Mouse (Mus musculus): ENCODE measurements around the gene Sptssa.

Sptssa gene

GRCm38 (mm10) chr12:54655292-54656038 is 908 bp downstream of the Sptssa start:
- DNase-seq (ENCODE audit: inconsistent age in 2 of 2, low spot score in 1 of 2) = peak in 1 of 2 experiments; percentile 74

GRCm38 (mm10) chr12:54654741-54655140 is 1.6 kb downstream of the Sptssa start:
- peak in 1 of 2 experiments; percentile 60 for DNase-seq (ENCODE audit: inconsistent age in 2 of 2, low spot score in 1 of 2)

GRCm38 (mm10) chr12:54654141-54654540 is 2.2 kb downstream of the Sptssa start:
- DNase-seq (ENCODE audit: inconsistent age in 2 of 2, low spot score in 1 of 2) = peak in 1 of 2 experiments; percentile 56

GRCm38 (mm10) chr12:54652346-54652745 is 4.0 kb downstream of the Sptssa start:
- DNase-seq (ENCODE audit: inconsistent age in 2 of 2, low spot score in 1 of 2) = no peak

- peak in 1 of 2 experiments; percentile 18 for DNase-seq (ENCODE audit: inconsistent age in 2 of 2, low spot score in 1 of 2)
Measured at GRCm38 (mm10) chr12:54651820-54652219, 4.6 kb downstream of the Sptssa start.

- no peak for DNase-seq (ENCODE audit: inconsistent age in 2 of 2, low spot score in 1 of 2)
Measured at GRCm38 (mm10) chr12:54651158-54651557, 5.2 kb downstream of the Sptssa start.

- DNase-seq (ENCODE audit: inconsistent age in 2 of 2, low spot score in 1 of 2) = no peak
Measured at GRCm38 (mm10) chr12:54644947-54645346, 11.4 kb downstream of the Sptssa start.

- DNase-seq (ENCODE audit: inconsistent age in 2 of 2, low spot score in 1 of 2) = peak in 1 of 2 experiments; percentile 23
Measured at GRCm38 (mm10) chr12:54643320-54643892, 13.0 kb downstream of the Sptssa start.

GRCm38 (mm10) chr12:54641374-54641773 is 15.0 kb downstream of the Sptssa start:
- no peak for DNase-seq (ENCODE audit: inconsistent age in 2 of 2, low spot score in 1 of 2)

GRCm38 (mm10) chr12:54640259-54640658 is 16.1 kb downstream of the Sptssa start:
- no peak for DNase-seq (ENCODE audit: inconsistent age in 2 of 2, low spot score in 1 of 2)

- DNase-seq (ENCODE audit: inconsistent age in 2 of 2, low spot score in 1 of 2) = no peak
Measured at GRCm38 (mm10) chr12:54637033-54637432, 19.3 kb downstream of the Sptssa start.

GRCm38 (mm10) chr12:54632141-54632540 is 24.2 kb downstream of the Sptssa start:
- DNase-seq (ENCODE audit: inconsistent age in 2 of 2, low spot score in 1 of 2) = no peak

- peak in 1 of 2 experiments; percentile 29 for DNase-seq (ENCODE audit: inconsistent age in 2 of 2, low spot score in 1 of 2)
Measured at GRCm38 (mm10) chr12:54621942-54622341, 34.4 kb downstream of the Sptssa start.

- DNase-seq (ENCODE audit: inconsistent age in 2 of 2, low spot score in 1 of 2) = peak in 1 of 2 experiments; percentile 30
Measured at GRCm38 (mm10) chr12:54620042-54620705, 36.2 kb downstream of the Sptssa start.

GRCm38 (mm10) chr12:54608988-54609387 is 47.4 kb downstream of the Sptssa start:
- no peak for DNase-seq (ENCODE audit: inconsistent age in 2 of 2, low spot score in 1 of 2)

GRCm38 (mm10) chr12:54605203-54605602 is 51.2 kb downstream of the Sptssa start:
- DNase-seq (ENCODE audit: inconsistent age in 2 of 2, low spot score in 1 of 2) = no peak

- no peak for DNase-seq (ENCODE audit: inconsistent age in 2 of 2, low spot score in 1 of 2)
Measured at GRCm38 (mm10) chr12:54603542-54604167, 52.7 kb downstream of the Sptssa start.

GRCm38 (mm10) chr12:54600482-54600881 is 55.9 kb downstream of the Sptssa start:
- DNase-seq (ENCODE audit: inconsistent age in 2 of 2, low spot score in 1 of 2) = no peak

- peak in 1 of 2 experiments; percentile 33 for DNase-seq (ENCODE audit: inconsistent age in 2 of 2, low spot score in 1 of 2)
Measured at GRCm38 (mm10) chr12:54598358-54598757, 58.0 kb downstream of the Sptssa start.

GRCm38 (mm10) chr12:54596715-54597114 is 59.7 kb downstream of the Sptssa start:
- DNase-seq (ENCODE audit: inconsistent age in 2 of 2, low spot score in 1 of 2) = no peak
